Mouse (Mus musculus) myocyte (in vitro differentiated cells): ENCODE measurements around the gene Gm3591.
"Not testable (repeated sequence)": the region's sequence is repeated elsewhere in the genome, so short reads cannot be mapped to it uniquely, and the experiment has no call there.

ENCODE experiments used
- CEBPB ChIP-seq: IDR thresholded peaks from 2 replicates; pipeline ENCODE4 v1.6.1; 2011; ENCODE audit warnings: mild to moderate bottlenecking, moderate library complexity; ENCODE audit not compliant: poor library complexity, insufficient read depth, severe bottlenecking
- MAX ChIP-seq: IDR thresholded peaks from one replicate; pipeline ENCODE4 v1.6.1; 2011; ENCODE audit warnings: low read depth, mild to moderate bottlenecking, control low read depth
- MYOD1 ChIP-seq, 3 experiments: IDR thresholded peaks; one replicate each; pipeline ENCODE4 v1.6.1; 2011; ENCODE audit warnings: control low read depth in 2 of 3, low read depth in 2 of 3, mild to moderate bottlenecking in 2 of 3, moderate library complexity in 1 of 3; ENCODE audit not compliant: insufficient read length in 2 of 3, control insufficient read depth in 1 of 3
- POLR2A ChIP-seq: IDR thresholded peaks from one replicate; pipeline ENCODE4 v1.6.1; 2011; ENCODE audit warnings: low read depth, mild to moderate bottlenecking, control low read depth, moderate library complexity; ENCODE audit not compliant: insufficient read length
- POLR2AphosphoS2 ChIP-seq: IDR thresholded peaks from one replicate; pipeline ENCODE4 v1.6.1; 2011; ENCODE audit warnings: low read depth, control low read depth; ENCODE audit not compliant: insufficient read length
- REST ChIP-seq: IDR thresholded peaks from one replicate; pipeline ENCODE4 v1.6.1; 2011; ENCODE audit warnings: mild to moderate bottlenecking, control low read depth, moderate library complexity; ENCODE audit not compliant: insufficient read depth, insufficient read length
- TCF12 ChIP-seq: IDR thresholded peaks from one replicate; pipeline ENCODE4 v1.6.1; 2011; ENCODE audit warnings: mild to moderate bottlenecking, control low read depth; ENCODE audit not compliant: poor library complexity, insufficient read depth, severe bottlenecking
- TCF3 ChIP-seq: IDR thresholded peaks from one replicate; pipeline ENCODE4 v1.6.1; 2011; ENCODE audit warnings: low read depth, control low read depth; ENCODE audit not compliant: insufficient read length

- TF ChIP-seq MYOD1 (IDR thresholded peaks at IDR 0.05; ENCODE audit: control insufficient read depth in 1 of 3, insufficient read length in 2 of 3, low read depth in 2 of 3); POLR2A; TCF12; TCF3; MAX; CEBPB; POLR2AphosphoS2; REST: not testable (repeated sequence)
These were observed at the start of gene Gm3591 for GRCm38 (mm10) chr14:6412382-6412781.
